Mouse (Mus musculus) MEL (cell line): ENCODE results near the gene Paqr6.

Experiments
- CTCF ChIP-seq, 3 experiments: IDR thresholded peaks in 2 of 3; conservative IDR thresholded peaks in 1 of 3; 2 replicates each; pipeline ENCODE4 v1.5.1; 2011 to 2012; ENCODE audit warnings: low read length in 3 of 3, low read depth in 2 of 3, mild to moderate bottlenecking in 2 of 3, improper control_type of control experiment in 1 of 3, inconsistent platforms in 1 of 3, mixed read lengths in 1 of 3, moderate library complexity in 1 of 3; ENCODE audit not compliant: control insufficient read depth in 1 of 3, insufficient read depth in 1 of 3, poor library complexity in 1 of 3, severe bottlenecking in 1 of 3
- EP300 ChIP-seq, 2 experiments: IDR thresholded peaks; 2 replicates each; pipeline ENCODE4 v1.6.1; 2011; ENCODE audit warnings: improper control_type of control experiment in 2 of 2, low read length in 2 of 2, low read depth in 1 of 2, mild to moderate bottlenecking in 1 of 2
- ETS1 ChIP-seq: IDR thresholded peaks from 2 replicates; pipeline ENCODE4 v1.6.1; 2012; ENCODE audit warnings: low read depth, mild to moderate bottlenecking, inconsistent platforms, low read length, improper control_type of control experiment, moderate library complexity
- UBTF ChIP-seq: IDR thresholded peaks from 2 replicates; pipeline ENCODE4 v1.6.1; 2012; ENCODE audit warnings: low read depth, mild to moderate bottlenecking, inconsistent platforms, low read length, improper control_type of control experiment, moderate library complexity, borderline replicate concordance; ENCODE audit not compliant: insufficient read depth

GRCm38 (mm10) chr3:88365705-88366361, 1.4 kb downstream of the Paqr6 start:
- TF ChIP-seq UBTF (no peak), CTCF (IDR thresholded peaks at IDR 0.05 in 2 of 3, conservative IDR thresholded peaks at IDR 0.05 in 1 of 3; ENCODE audit: control insufficient read depth in 1 of 3, insufficient read depth in 1 of 3, low read depth in 2 of 3, low read length in 3 of 3, poor library complexity in 1 of 3, severe bottlenecking in 1 of 3) (no peak), ETS1 (no peak), EP300 (IDR thresholded peaks at IDR 0.05; ENCODE audit: low read depth in 1 of 2, low read length in 2 of 2) (no peak)
